Mouse (Mus musculus) heart, postnatal 0 days (tissue): Measurements from ENCODE around the gene Vipr2.

ENCODE experiments used
- CTCF ChIP-seq: IDR thresholded peaks from 2 replicates; pipeline ENCODE4 v1.5.1; 2016; ENCODE audit warnings: antibody characterized with exemption, control low read depth, low read depth
- EP300 ChIP-seq: IDR thresholded peaks from 2 replicates; pipeline ENCODE4 v1.6.1; 2016; ENCODE audit warnings: antibody characterized with exemption, low read depth

DNA sequence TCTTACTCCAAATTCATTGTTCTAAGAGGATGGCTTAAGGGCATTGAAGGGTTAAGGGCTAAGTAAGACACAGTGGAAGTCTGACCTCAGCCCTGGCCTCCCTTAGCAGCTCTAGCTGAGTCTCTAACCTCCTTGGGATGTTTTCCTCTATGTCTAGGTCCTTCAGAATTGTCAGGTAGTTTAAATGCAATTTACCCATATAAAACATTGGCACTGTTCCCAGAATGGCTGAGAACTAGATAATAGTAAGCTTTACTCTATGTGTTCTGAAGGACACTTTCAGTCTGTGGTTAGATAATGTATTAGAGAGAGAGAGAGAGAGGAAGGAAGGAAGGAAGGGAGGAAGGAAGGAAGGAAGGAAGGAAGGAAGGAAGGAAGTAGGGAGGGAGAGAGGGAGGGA lies 104.8 kb downstream of the Vipr2 start:
- no peak for TF ChIP-seq CTCF
- TF ChIP-seq EP300, result no peak
